Mouse (Mus musculus) left cerebral cortex, adult 18-20 months (tissue): ENCODE data around the gene Gabrb2. TPM values are rescaled to one million over a fixed set of nuclear protein-coding genes. Genes with fewer than 3 reads are reported as not detected.

Experiments used
- DNase-seq, 2 experiments: peaks; one replicate each; pipeline ENCODE4 v3.0.0; 2021 to 2022; ENCODE audit warnings: low spot score in 2 of 2, mixed read lengths in 1 of 2
- long read RNA-seq, 2 experiments: library from polyadenylated mRNA; stranded (forward); transcript quantifications; one replicate each; pipeline ENCODE4 v2.0.0; 2021
- total RNA-seq, 2 experiments: library from RNA; stranded (reverse); gene quantifications; 2 replicates each; pipeline ENCODE4 v1.2.3; 2021

Gene Gabrb2
- 100 to 1,000 TPM; 184 to 191 TPM for total RNA-seq
- long read RNA-seq, experiment 1, transcript Gabrb2-201 (10 exons, 3,989 nt), result major isoform, 6 of 54 reads
- long read RNA-seq, experiment 1, partial matches to known transcripts, result 46 of 54 reads
- long read RNA-seq, experiment 1, other reads (novel, unspliced or antisense), result 2 of 54 reads
- long read RNA-seq, experiment 2, partial matches to known transcripts, result 17 of 38 reads
- long read RNA-seq, experiment 2, other reads (novel, unspliced or antisense), result 18 of 38 reads

GRCm38 (mm10) chr11:42418996-42419782 lies at the start of gene Gabrb2:
Gene Gabrb2 (plus strand): TSS chr11:42419757.
- no peak for DNase-seq

- no peak for DNase-seq
These were observed 40.6 kb upstream of the Gabrb2 start for GRCm38 (mm10) chr11:42378983-42379382.

- no peak for DNase-seq
These were observed 33.1 kb upstream of the Gabrb2 start for GRCm38 (mm10) chr11:42386486-42386885.

- DNase-seq, result peak; percentile 17 to 49
These were observed 28.8 kb upstream of the Gabrb2 start for GRCm38 (mm10) chr11:42390682-42391290.

- no peak for DNase-seq
These were observed 26.1 kb upstream of the Gabrb2 start for GRCm38 (mm10) chr11:42393451-42393850.

- peak; percentile 63 to 68 for DNase-seq
These were observed 455 bp downstream of the Gabrb2 start for GRCm38 (mm10) chr11:42419791-42420633.

GRCm38 (mm10) chr11:42420634-42421470 lies 1.3 kb downstream of the Gabrb2 start:
- peak; percentile 72 to 77 for DNase-seq

GRCm38 (mm10) chr11:42423231-42423630 lies 3.7 kb downstream of the Gabrb2 start:
- DNase-seq, result peak; percentile 64 to 70

GRCm38 (mm10) chr11:42431495-42431894 lies 11.9 kb downstream of the Gabrb2 start:
- no peak for DNase-seq

GRCm38 (mm10) chr11:42438978-42439377 lies 19.4 kb downstream of the Gabrb2 start:
- no peak for DNase-seq

- no peak for DNase-seq
These were observed 24.1 kb downstream of the Gabrb2 start for GRCm38 (mm10) chr11:42443641-42444040.

GRCm38 (mm10) chr11:42448929-42449328 lies 29.4 kb downstream of the Gabrb2 start:
- DNase-seq, result no peak

- DNase-seq, result no peak
These were observed 44.6 kb downstream of the Gabrb2 start for GRCm38 (mm10) chr11:42464136-42464535.

GRCm38 (mm10) chr11:42468381-42468780 lies 48.8 kb downstream of the Gabrb2 start:
- DNase-seq, result no peak

- no peak for DNase-seq
These were observed 55.0 kb downstream of the Gabrb2 start for GRCm38 (mm10) chr11:42474523-42474922.

GRCm38 (mm10) chr11:42487625-42488024 lies 68.1 kb downstream of the Gabrb2 start:
- DNase-seq, result no peak

GRCm38 (mm10) chr11:42501166-42501565 lies 81.6 kb downstream of the Gabrb2 start:
- DNase-seq, result no peak

GRCm38 (mm10) chr11:42505436-42505835 lies 85.9 kb downstream of the Gabrb2 start:
- no peak for DNase-seq

GRCm38 (mm10) chr11:42505911-42506310 lies 86.4 kb downstream of the Gabrb2 start:
- no peak for DNase-seq

- DNase-seq, result no peak
These were observed 102.4 kb downstream of the Gabrb2 start for GRCm38 (mm10) chr11:42521960-42522359.
